Mouse (Mus musculus) forelimb bud, embryonic 11.5 days (tissue): ENCODE measurements around the gene Cmtm5.
"Not testable (repeated sequence)": the region's sequence is repeated elsewhere in the genome, so short reads cannot be mapped to it uniquely, and the experiment has no call there.

Experiments used
- DNase-seq: peaks from one replicate; pipeline ENCODE4 v3.0.0-alpha.2; 2012; ENCODE audit warnings: low read depth, low spot score

The Cmtm5 gene

GRCm38 (mm10) chr14:54959197-54959596, 23.1 kb downstream of the Cmtm5 start:
- DNase-seq: no peak

DNA sequence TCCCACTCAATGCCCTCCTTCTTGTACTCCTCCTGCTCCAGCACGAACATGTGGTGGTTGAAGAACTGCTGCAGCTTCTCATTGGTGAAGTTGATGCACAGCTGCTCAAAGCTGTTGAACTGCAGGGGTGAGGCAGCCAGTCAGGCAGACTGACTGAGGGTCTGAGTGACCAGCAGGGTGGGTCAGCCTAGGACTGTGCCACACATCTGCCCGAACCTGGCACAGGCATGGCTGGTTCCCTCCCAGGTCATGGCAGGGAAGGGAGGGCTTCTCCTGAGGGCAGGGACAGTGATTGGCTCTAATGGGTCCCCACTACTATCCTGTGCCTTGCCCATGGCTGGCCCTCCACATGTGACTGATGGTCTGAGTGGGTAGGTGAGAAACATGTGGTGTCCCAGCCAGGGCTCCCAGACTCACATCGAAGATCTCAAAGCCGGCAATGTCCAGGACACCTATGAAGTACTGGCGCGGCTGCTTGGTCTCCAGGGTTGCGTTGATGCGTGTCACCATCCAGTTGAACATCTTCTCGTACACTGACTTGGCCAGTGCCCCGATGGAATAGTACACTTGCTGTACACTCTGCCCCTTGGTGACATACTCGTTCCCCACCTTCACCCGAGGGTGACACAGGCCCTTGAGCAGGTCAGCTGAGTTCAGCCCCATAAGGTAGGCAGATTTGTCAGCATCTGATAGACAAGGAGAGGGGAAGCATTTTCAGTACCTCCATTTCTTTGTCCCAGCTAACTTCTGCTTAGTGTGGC, 24.0 kb downstream of the Cmtm5 start:
- not testable (repeated sequence) for DNase-seq

GRCm38 (mm10) chr14:54960769-54961168, 24.7 kb downstream of the Cmtm5 start:
- DNase-seq: no peak

DNA sequence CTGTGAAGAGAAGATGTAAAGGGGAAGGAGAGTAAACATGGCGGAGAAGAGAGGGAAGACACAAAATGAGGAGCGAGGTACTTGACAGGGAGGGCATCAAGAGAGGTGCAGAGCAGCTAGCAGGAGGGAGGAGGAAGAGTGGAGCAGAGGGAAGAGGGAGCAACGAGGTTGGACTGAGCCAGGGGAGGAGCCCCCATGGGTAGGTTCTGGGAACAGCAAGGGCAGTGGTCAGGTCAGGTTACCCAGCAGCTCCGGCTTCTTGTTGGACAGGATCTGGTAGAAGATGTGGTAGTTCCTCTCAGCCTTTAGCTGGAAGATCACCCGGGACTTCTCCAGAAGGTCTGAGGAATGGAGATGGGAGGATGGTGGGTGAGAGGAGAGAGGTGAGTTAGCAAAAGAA, 25.4 kb downstream of the Cmtm5 start:
- no peak for DNase-seq

DNA sequence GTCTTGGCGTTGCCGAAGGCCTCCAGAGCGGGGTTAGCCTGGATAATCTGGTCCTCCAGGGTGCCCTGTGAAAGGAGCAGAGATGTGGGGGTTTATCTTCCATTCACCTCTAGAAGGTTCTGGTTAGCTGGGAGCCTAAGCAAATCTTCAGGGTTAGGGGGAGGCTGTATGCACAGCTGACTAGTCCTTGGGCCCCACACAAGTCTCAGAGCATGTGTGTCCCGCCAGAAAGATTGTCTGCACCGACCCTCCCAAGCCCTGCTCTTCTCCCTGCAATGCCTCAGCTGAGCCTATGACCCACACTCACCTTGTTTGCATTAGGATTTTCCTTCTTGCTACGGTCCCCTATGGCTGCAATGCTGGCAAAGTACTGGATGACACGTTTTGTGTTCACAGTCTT, 26.7 kb downstream of the Cmtm5 start:
- no peak for DNase-seq

GRCm38 (mm10) chr14:54963727-54964126, 27.7 kb downstream of the Cmtm5 start:
- no peak for DNase-seq

DNA sequence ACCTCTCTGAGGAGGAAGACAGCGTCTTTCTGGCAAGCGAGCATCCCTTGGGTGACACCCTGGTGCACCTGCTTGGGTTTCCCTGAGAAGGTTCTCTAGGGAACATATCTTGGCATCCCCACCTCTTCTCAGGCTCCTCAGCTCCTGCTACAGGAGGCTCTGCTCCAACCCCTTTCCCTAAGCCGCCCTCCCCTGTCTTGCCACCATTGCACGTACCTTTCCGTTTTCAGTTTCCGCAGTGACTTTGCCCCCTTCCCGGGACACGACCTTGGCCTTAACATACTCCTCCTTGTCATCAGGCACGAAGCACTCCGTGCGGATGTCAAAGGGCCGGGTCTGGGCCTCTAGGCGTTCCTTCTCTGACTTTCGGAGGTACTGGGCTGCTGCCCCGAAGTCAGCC, 29.0 kb downstream of the Cmtm5 start:
- no peak for DNase-seq

GRCm38 (mm10) chr14:54965631-54966030, 29.6 kb downstream of the Cmtm5 start:
- DNase-seq: no peak

DNA sequence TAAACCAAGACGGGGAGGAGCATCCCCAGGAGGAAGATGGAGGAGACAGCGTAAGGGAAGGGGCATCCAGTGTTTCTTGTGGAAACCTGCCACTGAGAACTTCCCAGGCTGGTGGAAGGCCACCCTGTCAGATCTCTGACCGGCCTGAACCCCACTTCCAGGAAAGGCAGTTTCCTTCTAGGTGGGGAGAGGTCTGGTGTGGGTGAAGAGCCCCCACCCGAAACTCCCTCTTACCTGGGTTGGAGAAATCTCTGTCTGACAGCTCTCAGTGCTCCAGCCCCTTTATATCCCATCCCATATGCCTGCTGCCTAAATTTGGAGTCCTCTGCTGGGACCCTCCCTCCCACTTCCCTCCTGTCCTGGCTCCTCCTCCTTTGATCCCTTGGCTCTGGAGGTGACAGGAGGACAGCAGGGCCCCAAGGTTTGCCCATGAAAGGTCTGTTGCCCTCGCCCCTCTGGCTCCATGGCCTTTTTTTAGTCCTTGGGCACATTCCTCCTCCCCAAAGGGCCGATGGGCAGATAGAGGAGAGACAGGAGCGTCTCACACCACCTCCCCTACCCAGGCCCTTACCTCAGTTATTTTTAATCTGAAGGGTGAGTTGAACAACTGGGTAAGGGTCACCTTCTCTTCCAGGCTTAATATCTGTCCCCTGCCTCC, 30.4 kb downstream of the Cmtm5 start, which contains the start of gene Myh6:
TSS of gene Myh6 (minus strand) at position 608 of the 658 bp plus-strand sequence.
- no peak for DNase-seq

GRCm38 (mm10) chr14:54967874-54968273, 31.8 kb downstream of the Cmtm5 start:
- no peak for DNase-seq

DNA sequence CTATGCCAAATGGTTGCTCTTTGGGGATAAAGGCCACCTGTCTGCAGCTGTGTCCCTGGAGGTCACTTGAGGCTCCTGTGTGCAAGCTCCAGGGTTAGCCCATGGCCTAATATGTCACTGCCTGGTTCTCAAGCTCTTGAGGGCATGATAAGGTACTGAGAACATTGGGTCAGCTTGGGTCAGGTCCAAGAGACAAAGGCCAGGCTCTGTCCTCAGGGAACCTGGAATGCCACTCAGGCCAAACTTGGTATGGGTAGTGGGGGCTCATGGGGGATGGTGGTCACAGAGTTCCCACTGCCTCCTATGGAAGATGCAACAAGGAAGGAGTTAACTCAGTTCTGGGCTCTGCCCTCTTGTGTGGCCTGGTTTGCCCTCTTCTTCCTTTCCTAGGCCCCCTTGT, 32.3 kb downstream of the Cmtm5 start:
- DNase-seq: no peak

DNA sequence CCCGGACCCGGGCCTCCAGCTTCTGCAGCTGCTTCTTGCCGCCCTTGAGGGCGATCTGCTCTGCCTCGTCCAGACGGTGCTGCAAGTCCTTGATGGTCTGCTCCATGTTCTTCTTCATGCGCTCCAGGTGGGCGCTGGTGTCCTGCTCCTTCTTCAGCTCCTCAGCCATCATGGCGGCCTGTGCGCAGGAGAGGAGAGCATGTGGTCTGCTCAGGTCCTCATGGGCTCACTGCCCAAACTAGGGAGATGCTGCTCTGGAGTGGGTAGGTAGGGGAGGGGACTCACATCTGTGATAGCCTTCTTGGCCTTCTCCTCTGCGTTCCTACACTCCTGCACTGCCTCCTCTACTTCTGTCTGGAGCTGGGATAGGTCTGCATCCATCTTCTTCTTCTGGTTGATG, 36.7 kb downstream of the Cmtm5 start:
- DNase-seq: not testable (repeated sequence)

GRCm38 (mm10) chr14:54974068-54974791, 38.2 kb downstream of the Cmtm5 start:
- DNase-seq: no peak

GRCm38 (mm10) chr14:54976633-54977032, 40.6 kb downstream of the Cmtm5 start, which contains the start of gene Gm17428:
TSS of gene Gm17428 (plus strand) at chr14:54976933.
- DNase-seq: no peak

- DNase-seq: no peak
Observed at GRCm38 (mm10) chr14:54978664-54979063, 42.6 kb downstream of the Cmtm5 start.

GRCm38 (mm10) chr14:54981934-54982333, 45.9 kb downstream of the Cmtm5 start:
- DNase-seq: no peak

DNA sequence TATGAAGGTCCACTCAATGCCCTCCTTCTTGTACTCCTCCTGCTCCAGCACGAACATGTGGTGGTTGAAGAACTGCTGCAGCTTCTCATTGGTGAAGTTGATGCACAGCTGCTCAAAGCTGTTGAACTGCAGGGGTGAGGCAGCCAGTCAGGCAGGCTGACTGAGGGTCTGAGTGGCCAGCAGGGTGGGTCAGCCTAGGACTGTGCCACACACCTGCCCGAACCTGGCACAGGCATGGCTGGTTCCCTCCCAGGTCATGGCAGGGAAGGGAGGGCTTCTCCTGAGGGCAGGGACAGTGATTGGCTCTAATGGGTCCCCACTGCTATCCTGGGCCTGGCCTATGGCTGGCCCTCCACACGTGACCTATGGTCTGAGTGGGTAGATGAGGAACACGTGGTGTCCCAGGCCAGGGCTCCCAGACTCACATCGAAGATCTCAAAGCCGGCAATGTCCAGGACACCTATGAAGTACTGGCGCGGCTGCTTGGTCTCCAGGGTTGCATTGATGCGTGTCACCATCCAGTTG, 52.4 kb downstream of the Cmtm5 start:
- not testable (repeated sequence) for DNase-seq
